Comparison of ENCODE assay signal across 14 mouse cellular contexts in genomic region chr9:115583548-115583947, GRCm38 (mm10).
"Had no signal": no experiment of that assay in that cellular context is flagged by ENCODE, and none has a peak within 500 bp of the region (broad histone marks: within the 10 kb centered on the region; RNA-seq: fewer than 3 reads in every experiment).

No protein-coding gene starts in this region.

- DNase-seq: kidney, adult 2 months; kidney, postnatal 25 days; lung, adult 2 months; midbrain, embryonic 14.5 days; thymus, postnatal 36 days had no signal

- H3K4me1 ChIP-seq: kidney, embryonic 15.5 days; liver, embryonic 15.5 days; neural tube, embryonic 12.5 days; stomach, embryonic 15.5 days had no signal

- H3K27me3 ChIP-seq: kidney, embryonic 15.5 days; limb, embryonic 12.5 days; liver, embryonic 15.5 days; neural tube, embryonic 12.5 days; stomach, embryonic 15.5 days had no signal

- H3K9ac ChIP-seq: kidney, embryonic 15.5 days; limb, embryonic 12.5 days; liver, embryonic 15.5 days; neural tube, embryonic 12.5 days; stomach, embryonic 15.5 days had no signal

- ATAC-seq: lung, postnatal 0 days had no signal

- H3K27ac ChIP-seq: kidney, embryonic 15.5 days; limb, embryonic 12.5 days; liver, embryonic 15.5 days; macrophage; midbrain, embryonic 10.5 days; neural tube, embryonic 12.5 days; stomach, embryonic 15.5 days had no signal

- H3K4me3 ChIP-seq: kidney, embryonic 15.5 days; limb, embryonic 12.5 days; liver, embryonic 15.5 days; midbrain, embryonic 10.5 days; myocyte; neural tube, embryonic 12.5 days; stomach, embryonic 15.5 days had no signal

- H3K4me2 ChIP-seq: kidney, embryonic 15.5 days; limb, embryonic 12.5 days; liver, embryonic 15.5 days; neural tube, embryonic 12.5 days; stomach, embryonic 15.5 days had no signal

- H3K9me3 ChIP-seq: kidney, embryonic 15.5 days; limb, embryonic 12.5 days; liver, embryonic 15.5 days; midbrain, embryonic 10.5 days; neural tube, embryonic 12.5 days; stomach, embryonic 15.5 days had no signal

- H3K36me3 ChIP-seq: kidney, embryonic 15.5 days; limb, embryonic 12.5 days; liver, embryonic 15.5 days; midbrain, embryonic 10.5 days; neural tube, embryonic 12.5 days; stomach, embryonic 15.5 days had no signal
